Mouse (Mus musculus) adrenal gland, postnatal 25 days (tissue): ENCODE measurements around the gene Fam163b. TPM values are rescaled to one million over a fixed set of nuclear protein-coding genes. Genes with fewer than 3 reads are reported as not detected.

ENCODE experiments used
- DNase-seq: peaks from one replicate; pipeline ENCODE4 v3.0.0; 2021; ENCODE audit warnings: mixed read lengths
- total RNA-seq: library from RNA; stranded (reverse); gene quantifications from 2 replicates; pipeline ENCODE4 v1.2.3, GENCODE M21; 2021

The Fam163b gene
- total RNA-seq, 1 experiment from 2014 or later = 2.3 TPM

GRCm38 (mm10) chr2:27086483-27087010, 55.7 kb downstream of the Fam163b start:
- no peak for DNase-seq

DNA sequence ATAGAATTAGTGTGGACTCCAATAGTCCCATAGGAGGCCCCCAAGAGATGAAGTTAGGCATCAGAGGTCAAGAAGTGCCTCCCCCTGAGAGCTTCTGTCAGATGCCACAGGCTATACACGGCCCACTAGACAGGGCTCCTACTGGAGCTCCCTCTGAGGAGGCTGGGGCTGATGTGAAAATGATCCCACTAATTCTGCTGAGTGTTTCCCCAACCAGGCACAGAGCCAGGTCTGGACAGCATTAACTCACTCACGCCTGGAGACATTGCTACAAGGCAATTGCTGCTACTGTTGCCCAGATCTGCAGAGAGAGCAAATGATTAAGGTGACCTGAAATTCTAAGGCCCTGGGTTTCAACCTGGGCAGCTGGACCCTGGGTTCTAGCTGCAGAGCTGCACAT, 56.5 kb downstream of the Fam163b start:
- DNase-seq = no peak

DNA sequence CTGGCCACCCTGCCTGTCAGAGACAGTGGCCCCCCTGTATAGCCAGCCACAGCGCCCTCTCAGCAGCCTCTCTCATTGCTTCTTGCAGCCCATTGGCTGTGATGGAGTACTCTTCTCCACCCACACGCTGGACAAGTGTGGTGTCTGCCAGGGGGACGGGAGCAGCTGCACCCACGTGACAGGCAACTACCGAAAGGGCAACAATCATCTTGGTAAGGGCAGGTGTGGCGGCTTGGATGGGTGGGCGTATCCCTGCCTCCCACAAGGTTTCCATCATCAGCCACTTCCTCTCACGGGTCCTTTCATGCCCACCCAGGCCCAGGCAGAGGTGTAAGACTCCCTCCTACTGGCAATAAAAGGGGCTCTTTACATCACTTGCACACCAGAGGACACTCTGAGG, 57.3 kb downstream of the Fam163b start:
- DNase-seq = no peak

- DNase-seq = peak; percentile 30
These were observed 58.4 kb downstream of the Fam163b start for GRCm38 (mm10) chr2:27083761-27084475.

DNA sequence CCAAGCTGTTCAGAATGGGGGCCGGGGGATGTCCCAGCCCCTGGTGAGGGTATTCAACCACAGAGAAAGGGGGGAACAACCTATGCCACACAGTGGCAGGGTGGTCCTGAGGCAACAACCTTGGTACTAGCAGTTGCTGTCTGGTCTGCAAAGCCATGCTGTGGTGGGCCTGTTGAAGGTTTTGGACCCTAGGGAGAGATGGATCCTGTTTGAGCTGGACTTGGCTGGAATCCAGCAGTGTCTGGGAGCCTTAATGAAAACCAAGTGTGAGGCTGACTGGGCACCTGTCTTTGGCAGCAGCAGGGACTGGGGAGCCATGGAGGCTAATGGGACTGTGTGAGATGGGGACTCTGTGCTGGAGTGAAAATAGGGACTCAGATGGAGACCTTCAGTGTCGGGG, 62.6 kb downstream of the Fam163b start:
- no peak for DNase-seq

DNA sequence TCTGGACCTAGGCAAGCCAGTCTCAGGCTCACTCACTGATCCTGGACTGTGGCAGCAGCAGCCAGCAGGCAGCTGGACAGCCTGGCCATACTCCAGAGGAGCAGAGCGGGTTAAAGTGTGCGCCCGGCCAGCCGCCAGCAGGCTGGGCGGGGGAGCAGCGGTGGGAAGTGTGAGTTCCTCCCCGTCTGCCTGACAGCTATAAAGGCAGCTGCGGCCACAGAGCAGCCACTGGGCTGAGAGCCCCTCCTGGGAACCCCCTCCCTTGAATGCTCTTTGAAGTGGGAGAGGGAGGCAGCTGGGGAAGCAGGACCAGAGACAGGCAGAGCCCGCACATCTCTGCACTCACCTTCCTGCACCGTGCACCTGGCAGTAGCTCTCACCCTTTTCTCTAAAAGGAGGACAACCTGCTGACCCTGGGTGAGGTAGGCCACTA, 63.1 kb downstream of the Fam163b start, which contains the start of gene Adamtsl2:
TSS of gene Adamtsl2 (plus strand) at position 228 of the 433 bp plus-strand sequence.
- peak; percentile 66 for DNase-seq

DNA sequence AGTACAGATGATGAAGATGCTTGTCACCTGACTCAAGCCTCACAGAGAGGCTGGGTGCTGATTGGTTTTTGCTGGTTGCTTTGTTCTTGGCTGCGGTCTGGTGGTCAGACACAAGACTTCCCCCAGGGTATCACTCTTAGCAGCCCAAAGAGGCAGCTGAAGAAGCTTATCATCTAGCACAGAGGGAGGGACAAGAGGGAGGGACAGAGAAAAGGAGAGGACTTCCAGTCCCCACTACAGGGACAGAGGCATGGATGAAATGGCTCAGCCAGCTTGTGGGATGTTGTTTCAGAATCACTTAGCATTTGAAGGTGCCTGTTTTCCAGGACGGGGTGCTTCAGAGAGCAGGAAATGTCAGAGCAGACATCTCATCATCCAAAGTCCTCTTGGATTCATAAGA, 64.0 kb downstream of the Fam163b start:
- no peak for DNase-seq

DNA sequence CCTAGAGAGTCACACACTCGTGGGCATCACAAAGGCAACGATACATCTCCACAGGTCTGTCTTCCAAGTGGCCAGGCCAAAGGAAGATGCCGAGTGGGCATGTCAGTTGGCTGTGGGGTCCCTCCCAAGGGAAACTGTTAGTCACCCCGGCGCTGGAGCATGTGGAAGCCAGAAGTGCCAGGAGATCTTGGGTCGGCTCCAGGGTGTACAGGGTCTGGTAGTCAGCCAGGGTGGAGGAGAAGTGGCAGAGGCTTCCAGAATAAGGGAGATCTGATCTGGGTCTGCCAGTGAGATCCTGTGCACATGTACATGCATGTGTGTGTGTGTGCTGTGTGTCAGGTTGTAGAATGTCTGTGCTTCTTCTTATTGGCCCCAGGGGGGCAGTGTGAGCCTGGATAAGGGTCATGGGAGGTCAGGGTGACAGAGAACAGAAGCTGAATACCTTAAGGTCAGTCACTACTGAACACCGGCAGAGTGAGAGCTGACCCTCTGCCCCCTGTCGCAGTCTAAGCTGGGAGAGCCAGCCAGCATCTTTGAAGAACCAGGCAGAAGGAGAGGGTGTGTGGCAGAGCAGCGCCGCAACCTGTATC, 64.5 kb downstream of the Fam163b start:
- DNase-seq = peak; percentile 33

GRCm38 (mm10) chr2:27075485-27075884, 66.8 kb downstream of the Fam163b start:
- DNase-seq = peak; percentile 42

DNA sequence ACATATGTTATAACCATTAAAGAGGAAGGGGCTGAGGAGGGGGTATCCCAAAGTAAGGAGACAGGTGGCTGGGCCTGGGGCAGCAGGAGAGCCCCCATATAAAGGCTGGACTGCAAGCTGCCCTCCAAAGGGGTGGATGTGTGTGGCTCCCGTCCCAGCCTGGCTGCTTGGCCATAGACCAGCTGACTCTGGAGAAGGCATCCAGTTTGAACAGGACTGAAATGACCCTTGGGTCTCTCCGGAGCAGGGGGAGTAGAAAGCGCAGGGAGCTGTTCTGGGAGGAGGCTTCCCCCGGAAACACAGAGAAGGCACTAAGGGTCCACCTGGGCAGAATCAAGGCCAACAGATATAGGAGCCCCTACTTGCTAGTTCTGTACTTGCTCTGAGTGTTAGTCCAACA, 67.5 kb downstream of the Fam163b start:
- peak; percentile 26 for DNase-seq

DNA sequence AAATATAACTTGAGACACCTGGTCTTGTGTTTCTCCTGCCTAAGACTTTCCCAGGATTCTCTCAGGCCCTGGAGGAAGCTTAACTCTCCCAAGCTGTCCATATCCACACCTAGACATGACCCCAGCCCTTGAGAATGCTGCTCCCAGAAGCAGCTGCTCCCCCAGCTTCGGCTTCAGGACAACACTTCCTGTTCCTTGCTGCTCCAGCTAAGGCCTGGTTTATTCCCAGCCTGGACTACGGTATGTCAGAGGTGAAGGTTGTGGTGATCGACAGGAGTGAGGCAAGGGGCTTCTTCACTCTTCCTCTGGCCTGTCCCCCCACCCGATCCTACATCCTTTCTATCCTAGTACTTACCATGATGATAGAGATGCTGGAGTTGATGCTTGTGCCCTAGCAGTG, 68.9 kb downstream of the Fam163b start:
- DNase-seq = no peak

- no peak for DNase-seq
These were observed 70.3 kb downstream of the Fam163b start, which contains the start of gene Mymk for GRCm38 (mm10) chr2:27071978-27072377. Gene Mymk, minus strand, starts transcription at chr2:27072179.

DNA sequence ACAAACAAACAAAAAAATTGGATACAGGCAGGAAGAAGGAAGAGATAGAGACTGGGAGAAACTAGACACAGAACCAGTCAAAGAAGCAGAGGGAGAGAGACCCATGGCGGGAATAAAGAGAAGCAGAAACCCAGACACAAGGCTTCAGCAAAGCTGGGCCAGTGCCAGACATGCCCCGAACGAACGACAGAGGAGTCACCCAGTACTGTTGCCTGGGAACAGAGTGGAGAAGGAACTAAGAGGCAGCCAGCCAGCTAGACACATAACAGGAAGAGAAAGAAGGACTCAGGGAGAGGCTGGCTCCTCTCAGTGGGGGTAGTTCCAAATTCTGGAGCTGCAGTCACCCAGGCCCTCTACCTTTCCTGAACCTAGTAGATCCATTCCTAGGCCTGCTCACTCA, 71.2 kb downstream of the Fam163b start:
- peak; percentile 82 for DNase-seq

GRCm38 (mm10) chr2:27070247-27070813, 72.0 kb downstream of the Fam163b start:
- no peak for DNase-seq

- DNase-seq = no peak
These were observed 72.6 kb downstream of the Fam163b start for GRCm38 (mm10) chr2:27069646-27070045.

DNA sequence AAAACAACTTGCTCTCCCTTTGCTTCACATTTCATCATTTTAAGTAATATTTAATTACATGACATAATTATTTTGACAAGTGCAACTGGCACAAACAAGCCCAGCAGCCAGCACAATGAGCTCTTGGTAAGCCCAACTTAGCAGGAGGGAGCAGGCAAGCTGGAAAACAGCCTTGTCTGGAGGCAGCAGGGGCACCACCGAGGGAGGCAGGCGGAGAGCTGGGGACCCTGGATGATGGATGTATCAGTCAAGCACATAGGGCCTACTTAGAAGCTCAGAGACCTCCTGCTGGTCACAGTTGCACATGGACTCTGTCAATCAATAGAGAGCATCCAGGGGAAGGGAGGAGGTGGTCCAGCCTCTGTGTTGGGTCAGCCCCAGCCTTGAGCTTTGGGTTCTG, 74.3 kb downstream of the Fam163b start:
- no peak for DNase-seq

GRCm38 (mm10) chr2:27067124-27067523, 75.2 kb downstream of the Fam163b start:
- DNase-seq = no peak

Other genes with a start within 250 kb of the Fam163b start
- gene Surf6, start 239.6 kb downstream of the Fam163b start, total RNA-seq = 32.1 and 33.7 TPM in 2 replicates
- 43.2 and 54.2 TPM in 2 replicates for gene Med22, start 231.8 kb downstream of the Fam163b start, total RNA-seq
- 481 and 517 TPM in 2 replicates for gene Rpl7a, start 231.7 kb downstream of the Fam163b start, total RNA-seq
- gene Surf2, start 226.1 kb downstream of the Fam163b start, total RNA-seq = 44.2 and 45.9 TPM in 2 replicates
- 109 and 117 TPM in 2 replicates for gene Surf1, start 226.0 kb downstream of the Fam163b start, total RNA-seq
- 152 and 210 TPM in 2 replicates for gene Surf4, start 208.6 kb downstream of the Fam163b start, total RNA-seq
- 0.33 TPM in 1 of 2 replicates, not detected in the other for gene Stkld1, start 208.4 kb downstream of the Fam163b start, total RNA-seq
- 40.5 and 51.1 TPM in 2 replicates for gene Rexo4, start 178.1 kb downstream of the Fam163b start, total RNA-seq
- not detected in 2 replicates for gene Adamts13, start 169.1 kb downstream of the Fam163b start, total RNA-seq
- gene Cacfd1, start 132.6 kb downstream of the Fam163b start, total RNA-seq = 47.5 and 53.5 TPM in 2 replicates
- gene Slc2a6, start 114.5 kb downstream of the Fam163b start, total RNA-seq = 0.71 and 0.97 TPM in 2 replicates
- gene Mymk, start 70.3 kb downstream of the Fam163b start, total RNA-seq = not detected in 2 replicates
- gene Adamtsl2, start 63.1 kb downstream of the Fam163b start, total RNA-seq = 17.4 and 17.9 TPM in 2 replicates
- gene Dbh, start 22.7 kb upstream of the Fam163b start, total RNA-seq = 324 and 373 TPM in 2 replicates
- 8.3 and 17.7 TPM in 2 replicates for gene Sardh, start 105.8 kb upstream of the Fam163b start, total RNA-seq